Mouse (Mus musculus): ENCODE data around the gene Pdk2.

DNA sequence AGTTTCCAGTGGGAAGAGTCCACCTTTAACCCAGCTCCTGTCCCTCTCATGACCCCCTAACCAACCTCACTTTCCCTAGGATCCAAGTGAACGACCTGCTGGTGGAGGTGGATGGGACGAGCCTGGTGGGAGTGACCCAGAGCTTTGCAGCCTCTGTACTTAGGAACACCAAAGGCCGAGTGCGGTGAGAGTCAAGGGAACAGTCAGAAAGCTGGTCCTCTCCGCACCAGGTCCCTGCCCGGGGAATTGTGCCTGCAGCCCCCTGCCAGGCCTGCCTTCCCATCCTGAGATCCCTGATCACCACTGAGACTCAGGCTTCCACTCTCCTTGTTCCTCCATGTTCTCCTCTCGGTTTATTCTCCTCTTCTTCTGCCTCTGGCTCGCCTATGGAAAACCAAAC is 41.0 kb downstream of the Pdk2 start:
- TF ChIP-seq CTCF (IDR thresholded peaks at IDR 0.05; ENCODE audit: low read depth) = no peak
- TF ChIP-seq EP300 (IDR thresholded peaks at IDR 0.05; ENCODE audit: low read depth) = no peak
